Comparison of ENCODE assay signal across 8 mouse cellular contexts in the genomic region with DNA sequence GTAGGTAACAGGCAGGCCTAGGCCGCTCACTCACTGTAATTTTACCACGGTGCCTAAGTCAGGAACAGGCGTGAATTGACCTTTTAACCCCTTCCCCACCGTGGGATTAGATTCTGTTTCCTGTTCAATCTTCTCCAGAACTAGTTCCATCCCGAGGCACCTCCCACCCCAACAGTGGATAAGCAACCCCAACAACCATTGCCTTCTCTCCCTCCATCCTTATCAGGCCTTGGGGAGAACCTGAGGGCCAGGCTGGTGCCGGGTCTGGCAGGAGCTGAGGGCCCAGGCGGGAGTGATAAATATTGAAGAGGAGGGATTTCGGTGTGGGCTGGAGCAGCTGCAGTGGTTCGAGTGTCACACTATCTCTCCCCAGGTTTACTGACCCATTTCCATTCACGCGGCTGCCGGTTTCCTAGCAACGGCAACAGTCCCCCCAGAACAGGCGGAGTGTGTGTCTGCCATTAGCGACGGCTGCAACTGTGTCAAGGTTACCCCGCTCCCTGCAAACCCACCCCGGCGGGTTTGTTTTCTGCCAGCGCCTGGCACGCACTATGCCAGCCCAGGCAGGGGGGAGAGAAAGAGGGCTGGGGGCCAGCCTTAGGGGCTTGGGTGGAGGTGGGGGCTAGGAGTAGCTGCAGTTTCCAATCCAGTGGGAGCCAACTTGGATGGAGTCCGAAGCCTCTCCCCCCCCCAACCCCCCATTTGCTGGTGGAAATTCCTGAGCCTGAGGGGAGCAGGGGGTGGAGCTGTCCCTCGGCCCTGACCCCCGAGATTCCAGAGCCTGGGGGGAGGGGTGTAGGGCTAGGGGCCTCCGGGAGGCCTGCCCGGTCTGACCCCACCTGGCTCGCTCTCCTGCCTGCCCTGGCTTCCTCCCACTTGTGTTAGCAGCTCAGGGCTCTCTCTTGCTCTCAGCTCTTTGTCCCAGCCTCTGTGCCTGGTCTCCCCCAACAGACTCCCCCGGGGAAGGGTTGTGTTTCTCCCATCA. TPM values are rescaled to one million over a fixed set of nuclear protein-coding genes. Genes with fewer than 3 reads are reported as not detected.
DNase-seq lines count a peak whose midpoint lies in the region; ATAC-seq lines count a peak whose summit lies in the region.

No protein-coding gene starts in this region.

- DNase-seq in cerebellum, adult 9-11 months = peak; percentile 66
- no peak for DNase-seq in cerebellum, postnatal 36 days
- DNase-seq in right cerebral cortex, adult 18-20 months = peak; percentile 67
- no peak for DNase-seq in right cerebral cortex, postnatal 36 days (ENCODE audit: low spot score in 2 of 2)
- no peak for DNase-seq in urinary bladder, postnatal 25 days (ENCODE audit: low spot score)

- H3K36me3 ChIP-seq in heart, embryonic 16.5 days (ENCODE audit: control insufficient read depth, insufficient read depth) = no peaks in the 10 kb centered on the region
- no peaks in the 10 kb centered on the region for H3K36me3 ChIP-seq in limb, embryonic 12.5 days
- no peaks in the 10 kb centered on the region for H3K36me3 ChIP-seq in neural tube, embryonic 13.5 days

- WGBS in heart, embryonic 16.5 days = 17% methylated on average over 28 of the region's 28 CpGs
- 4% methylated on average over 28 of the region's 28 CpGs for WGBS in limb, embryonic 12.5 days
- WGBS in neural tube, embryonic 13.5 days = 3% methylated on average over 27 of the region's 28 CpGs

- H3K27ac ChIP-seq in heart, embryonic 16.5 days (ENCODE audit: low read length) = peak overlapping the region; percentile 87
- peak overlapping the region; percentile 92 for H3K27ac ChIP-seq in limb, embryonic 12.5 days
- peak overlapping the region; percentile 93 for H3K27ac ChIP-seq in neural tube, embryonic 13.5 days (replicated peaks)

- H3K4me2 ChIP-seq in heart, embryonic 16.5 days (ENCODE audit: low read depth, low read length) = peak overlapping the region; percentile 60
- peak overlapping the region; percentile 100 for H3K4me2 ChIP-seq in limb, embryonic 12.5 days
- peak overlapping the region; percentile 53 for H3K4me2 ChIP-seq in neural tube, embryonic 13.5 days

- H3K27me3 ChIP-seq in heart, embryonic 16.5 days (ENCODE audit: control insufficient read depth, insufficient read depth, low read length) = no peaks in the 10 kb centered on the region
- no peaks in the 10 kb centered on the region for H3K27me3 ChIP-seq in limb, embryonic 12.5 days
- H3K27me3 ChIP-seq in neural tube, embryonic 13.5 days = peaks cover 10% of the 10 kb centered on the region; the same call in 1 of the 2 replicates

- no peaks in the 10 kb centered on the region for H3K9me3 ChIP-seq in heart, embryonic 16.5 days (replicated peaks; ENCODE audit: control insufficient read depth, low read length)
- H3K9me3 ChIP-seq in limb, embryonic 12.5 days = no peaks in the 10 kb centered on the region
- H3K9me3 ChIP-seq in neural tube, embryonic 13.5 days = no peaks in the 10 kb centered on the region

- peaks cover 83% of the 10 kb centered on the region for H3K4me1 ChIP-seq in heart, embryonic 16.5 days (ENCODE audit: control insufficient read depth, insufficient read depth, low read length)
- peaks cover 98% of the 10 kb centered on the region for H3K4me1 ChIP-seq in limb, embryonic 12.5 days (replicated peaks)
- peaks cover 100% of the 10 kb centered on the region for H3K4me1 ChIP-seq in neural tube, embryonic 13.5 days (replicated peaks)

- peak overlapping the region; percentile 17 for H3K4me3 ChIP-seq in heart, embryonic 16.5 days (ENCODE audit: low read length)
- peak overlapping the region; percentile 65 for H3K4me3 ChIP-seq in limb, embryonic 12.5 days (replicated peaks)
- peak overlapping the region; percentile 19; the same call in 1 of the 2 replicates for H3K4me3 ChIP-seq in neural tube, embryonic 13.5 days

- H3K9ac ChIP-seq in heart, embryonic 16.5 days (ENCODE audit: low read length) = peak overlapping the region; percentile 63
- peak overlapping the region; percentile 51 for H3K9ac ChIP-seq in limb, embryonic 12.5 days (replicated peaks)
- peak overlapping the region; percentile 60 for H3K9ac ChIP-seq in neural tube, embryonic 13.5 days

- 0 out of 2 replicates have a peak, but pooled peaks have one; percentile 2 for ATAC-seq in heart, embryonic 16.5 days (replicated peaks; ENCODE audit: extremely low read depth, insufficient read depth, low FRiP score)
- peak; percentile 18 for ATAC-seq in limb, embryonic 12.5 days (ENCODE audit: insufficient number of reproducible peaks, insufficient read depth, low FRiP score, low TSS enrichment, low read depth)
- ATAC-seq in neural tube, embryonic 13.5 days (ENCODE audit: low read depth) = peak; percentile 49

RNA-seq across cellular contexts. Expression of gene Ahdc1, which starts 31.9 kb away (rescaled TPM):
- 7.1 and 7.2 TPM in 2 replicates for polyA plus RNA-seq in heart, embryonic 16.5 days (2015; fragmentation: Nextera tagmentation; extraction: Ambion mirVana)
- polyA plus RNA-seq in limb, embryonic 12.5 days (2016; fragmentation: Nextera tagmentation; extraction: Ambion mirVana) = 13.2 and 14.5 TPM in 2 replicates
- 9.4 and 9.9 TPM in 2 replicates for polyA plus RNA-seq in neural tube, embryonic 13.5 days (2015; fragmentation: Nextera tagmentation; extraction: Ambion mirVana)

Comparison
In these comparisons a context has a peak if more than half of its experiments do, and no peak if none do; other contexts are left out.
1. DNase-seq: peak in cerebellum, adult 9-11 months (single experiment) and right cerebral cortex, adult 18-20 months (single experiment); none in cerebellum, postnatal 36 days (0 of 2), right cerebral cortex, postnatal 36 days (0 of 2) and urinary bladder, postnatal 25 days (single experiment).
2. Peak in every context shown above with its lines, with median percentiles within 50 percentile points of each other: ATAC-seq, H3K27ac ChIP-seq, H3K4me2 ChIP-seq, H3K4me3 ChIP-seq and H3K9ac ChIP-seq.